Mouse (Mus musculus) cerebellum, adult (tissue): Measurements from ENCODE around the gene Alpi.

Experiments used
- ATAC-seq: cut with Nextera tagmentation; 2 replicates; pipeline ENCODE4 v1.9.2; 2017; ENCODE audit warnings: mild to moderate bottlenecking, moderate library complexity, mixed read lengths; ENCODE audit not compliant: insufficient number of reproducible peaks, low FRiP score, low TSS enrichment

Alpi gene

GRCm38 (mm10) chr1:87101411-87101810, at the start of gene Alpi:
TSS of gene Alpi (minus strand) at chr1:87101606.
- ATAC-seq: no peak

GRCm38 (mm10) chr1:87149422-87149821, 48.0 kb upstream of the Alpi start:
- no peak for ATAC-seq

GRCm38 (mm10) chr1:87143141-87143540, 41.7 kb upstream of the Alpi start:
- ATAC-seq: no peak

- ATAC-seq: no peak
Observed at GRCm38 (mm10) chr1:87142456-87142855, 41.0 kb upstream of the Alpi start.

GRCm38 (mm10) chr1:87141550-87141949, 40.1 kb upstream of the Alpi start:
- no peak for ATAC-seq

- ATAC-seq: no peak
Observed at GRCm38 (mm10) chr1:87131803-87132202, 30.4 kb upstream of the Alpi start.

GRCm38 (mm10) chr1:87127206-87128030, 26.0 kb upstream of the Alpi start:
- no peak for ATAC-seq

GRCm38 (mm10) chr1:87124673-87125072, 23.3 kb upstream of the Alpi start, which contains the start of gene Akp3:
TSS of gene Akp3 (plus strand) at chr1:87124973.
- no peak for ATAC-seq

- ATAC-seq: no peak
Observed at GRCm38 (mm10) chr1:87114784-87115183, 13.4 kb upstream of the Alpi start.

- no peak for ATAC-seq
Observed at GRCm38 (mm10) chr1:87111719-87112354, 10.4 kb upstream of the Alpi start.

GRCm38 (mm10) chr1:87108564-87108963, 7.2 kb upstream of the Alpi start:
- ATAC-seq: no peak

- no peak for ATAC-seq
Observed at GRCm38 (mm10) chr1:87106536-87106935, 5.1 kb upstream of the Alpi start.

- ATAC-seq: no peak
Observed at GRCm38 (mm10) chr1:87103936-87104335, 2.5 kb upstream of the Alpi start.

GRCm38 (mm10) chr1:87102114-87102513, 708 bp upstream of the Alpi start:
- ATAC-seq: no peak

- ATAC-seq: no peak
Observed at GRCm38 (mm10) chr1:87098358-87098975, 2.9 kb downstream of the Alpi start.

GRCm38 (mm10) chr1:87095642-87096041, 5.8 kb downstream of the Alpi start:
- no peak for ATAC-seq

- ATAC-seq: no peak
Observed at GRCm38 (mm10) chr1:87089828-87090227, 11.6 kb downstream of the Alpi start, which contains the start of gene Alppl2. TSS of gene Alppl2 (minus strand) at chr1:87089928.

GRCm38 (mm10) chr1:87089251-87089650, 12.2 kb downstream of the Alpi start:
- no peak for ATAC-seq

GRCm38 (mm10) chr1:87086964-87087363, 14.4 kb downstream of the Alpi start:
- no peak; the same call in 1 of the 2 replicates for ATAC-seq

GRCm38 (mm10) chr1:87086196-87086595, 15.2 kb downstream of the Alpi start:
- ATAC-seq: no peak

- ATAC-seq: no peak
Observed at GRCm38 (mm10) chr1:87073776-87074175, 27.6 kb downstream of the Alpi start.
